Mouse (Mus musculus): Measurements from ENCODE around the gene Apmap.

The Apmap gene

DNA sequence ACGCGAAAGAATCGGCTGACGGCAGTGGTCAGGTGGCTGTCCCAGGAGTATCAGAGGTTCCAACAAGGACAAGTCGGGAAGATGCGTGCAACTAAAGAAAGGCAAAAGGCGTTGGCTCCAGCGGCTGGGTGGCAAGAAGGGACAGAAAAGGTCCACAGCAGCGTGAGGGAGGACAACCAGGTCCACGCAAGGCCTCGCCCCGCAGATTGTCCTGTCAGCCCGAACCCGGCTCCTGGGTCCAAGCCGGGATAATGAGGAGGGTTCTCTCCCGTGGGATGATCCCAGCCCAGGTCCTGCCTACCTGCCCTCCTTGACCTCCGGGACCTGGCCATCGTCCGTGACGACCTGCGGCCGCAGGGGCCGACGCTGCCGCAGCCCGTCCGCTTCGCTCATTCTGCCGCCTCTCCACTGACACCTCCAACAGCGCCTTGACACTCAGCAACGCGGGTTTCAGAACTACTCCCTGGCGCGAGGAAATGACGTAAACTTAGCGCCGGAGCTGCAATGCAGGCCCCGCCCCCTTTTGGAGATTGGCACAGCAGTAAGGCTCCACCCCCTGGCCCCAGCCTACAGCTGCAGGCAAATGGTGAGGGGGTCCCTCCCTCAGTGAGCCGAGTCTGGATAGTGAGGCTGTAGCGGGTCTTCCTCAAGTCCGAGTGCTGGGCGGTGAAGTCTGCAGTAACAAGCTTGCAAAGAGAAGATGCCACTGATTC is at the start of gene Apmap:
Gene Apmap, minus strand, starts transcription at position 481 of the 713 bp plus-strand sequence.
- DNase-seq: peak; percentile 97 to 99

DNA sequence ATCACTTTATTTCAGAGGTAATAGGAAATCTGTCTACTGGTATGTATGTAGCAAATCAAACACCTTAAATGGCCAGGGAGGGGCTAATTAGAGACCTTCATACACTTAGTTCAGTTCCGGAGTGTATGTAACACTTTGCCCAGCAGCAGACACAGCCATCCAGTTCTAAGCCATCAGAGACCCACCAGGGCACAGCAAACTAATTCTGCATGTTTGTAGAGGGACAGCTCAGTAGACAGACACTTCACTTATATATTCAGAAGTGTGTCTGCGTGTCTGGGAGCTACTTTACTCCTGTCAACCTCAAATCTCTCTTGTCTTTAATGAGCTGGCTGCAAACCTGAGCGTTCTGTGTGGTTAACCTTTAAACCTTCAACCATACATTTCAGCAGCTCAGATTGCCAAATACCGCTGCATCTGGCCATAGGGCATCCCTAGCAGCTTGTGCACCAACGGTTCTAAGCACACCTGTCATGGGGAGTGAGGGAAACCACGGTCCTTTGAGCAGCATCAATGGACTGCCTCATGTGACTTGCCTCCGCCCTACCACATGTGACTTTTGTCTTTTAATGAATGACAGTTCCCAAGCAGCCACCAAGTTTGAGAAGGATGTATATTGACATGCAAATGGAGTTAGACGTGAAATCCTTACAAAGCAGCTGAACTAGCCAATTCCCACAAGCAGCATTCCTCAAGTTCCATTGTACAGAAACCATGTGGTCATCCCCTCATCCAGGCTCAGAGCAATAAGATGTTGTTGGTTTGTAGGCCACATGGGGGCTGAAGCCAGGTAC is 48.8 kb upstream of the Apmap start:
- no peak for DNase-seq

- DNase-seq: no peak
These were observed 47.7 kb upstream of the Apmap start for GRCm38 (mm10) chr2:150656112-150656511.

GRCm38 (mm10) chr2:150655290-150655689 is 46.9 kb upstream of the Apmap start:
- DNase-seq: no peak

DNA sequence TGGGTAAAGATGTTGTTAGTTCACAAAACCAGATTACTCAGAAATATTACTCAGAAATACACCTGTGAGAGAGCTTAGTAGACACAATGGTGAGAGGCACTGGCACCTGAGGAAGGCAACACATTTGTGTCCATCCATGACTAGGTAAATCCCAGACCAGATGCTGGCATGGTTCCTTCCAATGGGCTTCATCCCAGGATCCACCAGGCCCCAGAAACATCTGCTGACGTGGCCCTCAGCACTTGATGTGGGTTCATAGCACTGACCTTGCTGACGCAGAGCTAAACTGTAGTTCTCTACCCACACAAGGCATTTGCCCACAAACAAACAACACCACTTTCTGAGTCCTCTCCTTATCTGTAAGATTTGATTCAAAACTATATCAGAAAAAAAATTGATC is 46.4 kb upstream of the Apmap start:
- no peak for DNase-seq

GRCm38 (mm10) chr2:150651366-150651765 is 43.0 kb upstream of the Apmap start:
- DNase-seq: no peak

DNA sequence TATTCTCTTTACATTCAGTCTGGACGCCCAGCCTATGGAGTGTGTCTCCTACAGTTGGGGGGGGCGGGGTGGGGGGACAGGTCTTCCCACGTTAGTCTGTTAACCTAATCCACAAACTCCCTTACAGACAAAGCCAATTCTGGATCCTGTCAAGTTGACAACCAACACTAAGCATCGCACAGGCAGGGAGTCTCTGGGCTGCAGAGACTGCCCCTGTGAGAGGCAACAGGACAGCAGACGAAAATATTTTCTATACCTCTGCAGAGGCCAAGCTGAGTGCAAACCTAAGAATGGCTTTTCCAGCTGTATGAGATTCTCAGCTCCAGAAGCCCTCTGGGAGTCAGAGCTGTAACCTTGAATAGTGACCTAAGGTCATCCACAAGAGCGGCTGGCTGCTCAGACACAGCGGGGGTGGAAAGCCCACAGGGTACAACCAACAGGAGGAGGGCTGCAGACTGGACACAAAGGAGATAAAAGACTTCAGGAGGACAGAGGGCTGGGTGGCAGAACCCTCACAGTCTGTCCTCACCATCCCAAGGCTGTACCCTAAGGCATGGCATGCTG is 42.2 kb upstream of the Apmap start:
- no peak for DNase-seq

DNA sequence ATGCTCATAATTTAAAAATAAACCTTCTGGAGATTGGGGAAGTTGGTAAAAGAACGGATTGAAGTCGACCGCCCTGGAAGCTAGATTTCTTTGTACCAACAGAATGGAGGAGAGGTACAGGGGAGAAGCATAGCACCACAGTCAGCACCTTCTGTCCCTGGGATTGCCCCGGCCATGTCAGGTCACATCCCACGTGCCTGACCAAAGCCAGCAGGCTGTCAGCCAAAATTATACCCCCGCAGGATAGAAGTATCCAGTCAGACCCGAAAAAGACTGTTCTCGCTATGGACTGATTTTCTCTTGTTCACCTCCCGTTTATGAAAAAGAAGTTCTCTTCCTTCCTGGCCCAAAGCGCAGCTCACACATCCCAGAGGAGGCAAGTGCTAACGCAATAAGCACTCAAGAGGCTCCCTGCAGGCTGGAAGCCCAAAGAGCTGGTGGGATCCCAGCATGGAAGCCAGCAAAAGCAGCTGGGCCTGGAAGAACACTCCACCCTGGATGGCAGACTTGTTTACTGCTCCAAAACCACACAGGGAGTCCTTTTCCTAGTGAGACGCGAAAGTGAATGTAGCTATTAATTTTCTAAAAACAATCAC is 40.0 kb upstream of the Apmap start:
- DNase-seq: no peak

DNA sequence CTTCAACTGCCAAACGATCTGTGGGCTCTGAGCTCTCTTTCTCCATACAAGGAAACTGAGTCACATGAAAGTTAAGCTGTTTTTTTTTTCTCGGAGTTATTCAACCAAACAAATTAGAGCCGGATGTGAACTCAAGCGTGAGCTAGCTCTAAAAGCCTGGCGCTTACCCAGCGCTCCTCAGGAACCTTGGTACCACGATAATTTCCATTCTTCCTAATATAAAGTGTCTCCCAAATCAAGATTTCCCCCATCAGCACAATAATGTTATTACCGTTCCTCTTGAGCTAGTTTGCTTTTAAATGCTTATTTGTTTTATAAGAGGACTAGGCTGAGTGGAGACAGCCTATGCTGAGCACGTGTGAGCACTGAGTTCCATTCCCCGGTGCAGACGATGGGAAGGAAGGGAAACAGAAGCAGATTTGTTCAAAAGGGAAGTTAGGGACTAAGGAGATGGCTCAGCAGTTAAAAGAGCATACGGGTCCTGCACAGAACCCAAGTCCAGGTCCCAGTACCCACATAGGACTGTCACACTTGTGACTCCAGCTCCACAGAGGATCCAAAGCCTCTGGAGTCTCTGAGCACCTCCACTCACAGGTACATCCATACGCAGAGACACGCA is 39.4 kb upstream of the Apmap start:
- no peak for DNase-seq

DNA sequence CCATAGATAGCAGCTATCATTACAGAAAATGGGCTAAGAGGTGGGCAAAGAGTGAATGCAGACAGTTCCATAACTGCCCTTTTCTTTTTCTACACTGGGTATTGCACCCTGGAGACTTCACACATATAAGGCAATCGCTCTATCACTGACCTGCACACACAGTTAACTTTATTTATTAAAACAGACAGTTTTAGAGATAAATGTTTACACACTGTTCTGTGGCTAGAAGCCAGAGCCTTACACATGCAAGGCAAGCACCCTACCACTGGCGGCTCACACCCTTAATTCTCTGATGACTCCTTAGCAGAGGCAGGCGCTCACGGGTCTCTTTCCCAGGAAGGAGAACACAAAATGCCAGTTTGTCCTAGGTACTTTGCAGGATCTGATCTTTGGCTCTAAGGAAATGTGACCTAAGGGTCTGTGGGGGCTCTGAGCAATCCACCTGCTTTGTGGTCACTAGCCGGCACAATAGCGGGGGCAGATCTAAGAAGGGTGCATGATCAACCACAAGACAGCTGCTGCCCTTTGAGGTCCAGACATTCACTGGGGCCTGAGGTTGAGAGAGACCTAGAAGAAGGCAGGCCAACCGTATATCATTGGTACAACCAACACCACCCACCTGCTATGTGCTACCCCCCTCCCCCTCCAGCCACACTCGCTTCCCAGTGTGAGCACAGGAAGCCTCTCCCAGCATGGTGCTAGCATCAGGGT is 38.2 kb upstream of the Apmap start:
- DNase-seq: no peak

DNA sequence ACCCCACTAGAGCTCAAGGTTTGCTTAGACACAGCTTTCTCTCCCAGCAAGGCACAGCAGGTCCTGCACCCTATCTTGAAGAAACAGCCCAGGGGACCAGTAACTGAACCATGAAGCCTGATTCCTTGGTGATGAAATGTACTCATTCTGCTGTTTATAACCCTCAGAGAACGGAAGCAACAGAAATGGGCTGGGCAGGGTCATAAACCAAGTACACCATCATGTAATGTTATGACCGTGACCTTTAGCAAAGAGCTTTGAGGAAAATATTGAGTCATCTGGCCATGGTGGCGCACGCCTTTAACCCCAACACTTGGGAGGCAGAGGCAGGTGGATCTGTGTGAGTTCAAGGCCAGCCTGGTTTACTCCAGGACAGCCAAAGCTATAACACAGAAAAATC is 36.9 kb upstream of the Apmap start:
- DNase-seq: no peak

GRCm38 (mm10) chr2:150643726-150644415 is 35.5 kb upstream of the Apmap start:
- DNase-seq: peak in 1 of 2 experiments; percentile 23

GRCm38 (mm10) chr2:150643166-150643565 is 34.8 kb upstream of the Apmap start:
- no peak for DNase-seq

DNA sequence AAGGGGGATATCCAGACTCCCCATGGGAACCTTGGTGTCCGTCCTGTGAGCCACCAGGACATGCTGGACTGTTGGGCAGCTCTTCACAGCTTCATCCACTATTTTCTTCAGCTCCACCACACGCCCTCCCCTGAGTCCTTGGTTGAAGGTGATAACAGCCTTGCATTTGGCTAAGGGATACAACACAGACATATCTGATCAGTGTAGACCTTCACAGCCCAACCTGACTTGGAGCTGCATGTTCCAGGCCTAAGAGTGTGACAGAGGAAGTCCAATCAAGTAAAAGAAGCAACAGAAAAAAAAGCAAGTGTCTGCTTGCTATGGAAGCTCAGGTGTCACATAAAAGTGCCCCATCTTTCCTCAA is 30.0 kb upstream of the Apmap start:
- DNase-seq: no peak

DNA sequence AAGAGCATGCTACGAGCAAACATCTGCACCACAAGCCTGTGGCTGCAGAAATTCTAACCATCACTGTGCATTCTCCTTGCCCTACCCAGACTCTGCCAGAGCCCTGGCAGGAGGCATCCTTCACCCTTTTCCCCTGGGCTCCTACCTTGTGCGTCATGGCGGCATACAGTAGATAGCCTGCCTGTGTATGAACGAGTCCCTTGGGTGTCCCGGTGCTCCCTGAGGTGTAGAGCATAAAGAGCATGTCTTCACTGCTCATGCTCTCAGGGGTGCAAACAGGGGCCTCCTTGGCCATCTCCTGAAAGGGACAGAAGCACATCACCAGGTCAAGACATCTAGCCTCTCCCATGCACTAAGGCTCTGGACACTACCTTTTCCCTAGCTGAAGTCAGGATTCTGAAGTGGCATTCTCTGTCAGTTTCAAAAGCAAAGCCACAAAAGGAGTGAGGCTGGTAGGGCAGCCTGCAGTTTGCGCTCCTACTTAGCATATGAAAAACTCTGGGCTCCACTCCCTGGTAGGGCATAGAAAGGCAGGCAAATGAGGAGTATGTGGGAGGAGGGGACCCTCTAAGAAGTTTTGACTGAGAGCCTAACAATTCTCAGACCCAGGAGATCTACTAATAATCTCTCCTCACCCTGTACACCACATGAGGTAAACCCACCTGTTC is 29.5 kb upstream of the Apmap start:
- no peak for DNase-seq

GRCm38 (mm10) chr2:150635877-150636446 is 27.6 kb upstream of the Apmap start:
- DNase-seq: no peak

GRCm38 (mm10) chr2:150629255-150629654 is 20.9 kb upstream of the Apmap start:
- DNase-seq: no peak

GRCm38 (mm10) chr2:150627140-150627539 is 18.8 kb upstream of the Apmap start:
- DNase-seq: no peak

GRCm38 (mm10) chr2:150624926-150625325 is 16.6 kb upstream of the Apmap start:
- no peak for DNase-seq

DNA sequence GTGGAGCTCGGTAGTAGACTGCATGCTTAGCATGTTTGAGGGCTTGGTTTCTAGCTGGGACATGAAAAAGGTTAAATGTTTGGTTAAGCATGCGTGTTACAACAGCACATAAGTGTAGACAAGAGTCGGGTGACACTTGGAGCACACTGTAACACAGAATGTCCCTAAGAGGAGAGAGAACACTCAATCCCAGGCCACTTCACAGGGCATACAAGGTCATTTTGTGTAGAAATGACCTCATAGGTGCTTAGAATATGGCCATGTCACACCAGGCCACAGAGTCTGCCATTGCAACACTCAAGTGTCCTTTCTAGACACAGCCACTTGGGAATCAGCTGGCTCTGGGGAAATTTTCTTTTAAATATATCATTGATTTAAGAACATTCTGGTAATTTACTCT is 15.6 kb upstream of the Apmap start:
- no peak for DNase-seq

GRCm38 (mm10) chr2:150621698-150622097 is 13.3 kb upstream of the Apmap start:
- no peak for DNase-seq

All from cerebellum, postnatal 25 days (tissue).